Mouse (Mus musculus) spleen, postnatal 10 days (tissue): ENCODE data around the gene Carmil3.

Experiments used
- DNase-seq, 2 experiments: peaks; one replicate each; pipeline ENCODE4 v3.0.0; 2021 to 2022; ENCODE audit warnings: low spot score in 2 of 2

Gene Carmil3

DNA sequence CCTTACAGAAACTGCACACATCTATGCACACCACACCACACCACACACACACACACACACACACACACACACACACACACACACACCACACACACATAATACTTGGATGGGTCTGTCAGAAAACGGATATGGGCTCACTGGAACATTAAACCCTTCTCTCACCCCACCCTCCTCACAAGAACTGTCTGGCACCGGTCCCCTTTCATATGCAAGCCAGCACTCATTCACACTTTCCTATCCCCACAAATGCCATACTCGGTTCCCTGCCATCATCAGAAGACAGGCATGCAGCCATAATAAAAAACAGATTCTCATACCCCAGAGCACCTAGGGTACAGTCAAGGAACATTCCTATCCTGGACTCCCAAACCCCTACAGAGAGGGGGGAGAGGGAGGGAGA is 1.7 kb downstream of the Carmil3 start:
- DNase-seq, result no peak

DNA sequence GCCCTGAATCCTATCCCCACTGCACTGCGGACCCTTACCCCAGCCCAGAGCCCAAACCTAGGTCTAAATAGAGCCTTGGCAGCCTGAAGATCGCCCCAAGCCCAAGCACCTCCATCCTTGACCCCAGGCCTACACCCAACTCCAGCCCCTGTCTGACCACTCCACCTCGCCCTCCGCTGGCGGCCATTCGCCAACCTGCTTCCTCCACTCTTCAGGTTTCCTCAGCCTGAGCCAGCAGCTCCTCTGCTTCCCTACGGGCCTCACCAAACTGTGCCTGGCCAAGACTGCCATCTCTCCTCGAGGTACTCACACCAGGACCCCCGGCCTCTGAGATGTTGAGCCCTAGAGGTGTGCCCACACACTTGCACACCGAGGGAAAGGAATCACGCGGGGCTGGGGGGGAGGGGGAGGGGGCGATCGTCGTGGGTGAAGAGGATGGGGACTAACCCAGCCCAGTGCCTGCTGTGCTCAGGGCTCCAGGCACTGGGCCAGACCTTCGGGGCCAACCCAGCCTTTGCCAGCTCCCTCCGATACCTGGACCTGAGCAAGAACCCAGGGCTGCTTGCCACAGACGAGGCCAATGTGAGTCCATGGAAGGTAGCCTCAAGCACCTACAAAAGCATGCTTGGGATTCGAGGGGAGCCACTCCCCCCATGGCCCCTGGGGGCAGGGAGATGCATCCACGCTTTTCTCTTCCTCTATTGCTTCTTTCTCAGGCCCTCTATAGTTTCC is 5.2 kb downstream of the Carmil3 start:
- DNase-seq, result no peak

DNA sequence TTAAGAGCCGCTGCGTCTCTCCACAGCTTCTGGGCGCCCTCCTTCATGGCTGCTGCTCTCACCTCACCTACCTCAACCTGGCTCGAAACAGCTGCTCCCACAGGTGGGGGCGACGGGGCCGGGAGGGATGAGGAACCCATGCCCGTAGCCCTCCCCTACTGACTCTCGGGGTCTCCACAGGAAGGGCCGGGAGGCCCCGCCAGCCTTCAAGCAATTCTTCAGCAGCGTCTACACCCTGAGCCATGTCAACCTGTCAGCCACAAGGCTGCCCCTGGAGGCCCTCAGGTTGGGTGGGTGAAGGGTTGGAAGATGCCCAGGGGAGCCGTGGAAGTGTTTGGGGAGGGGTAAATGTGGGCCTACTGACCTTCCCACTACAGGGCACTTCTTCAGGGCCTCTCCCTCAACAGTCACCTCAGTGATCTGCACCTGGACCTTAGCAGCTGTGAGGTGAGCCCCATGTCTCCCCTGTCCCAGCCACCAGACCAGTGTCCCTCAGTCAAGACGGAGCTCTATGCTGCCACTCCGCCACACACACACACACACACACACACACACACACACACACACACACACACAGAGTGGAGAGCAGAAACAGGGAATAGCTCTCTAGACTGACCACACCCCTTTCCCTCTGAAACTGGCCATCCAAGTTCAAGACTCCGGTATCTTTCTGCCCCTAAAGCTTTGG is 6.5 kb downstream of the Carmil3 start:
- DNase-seq, result no peak

DNA sequence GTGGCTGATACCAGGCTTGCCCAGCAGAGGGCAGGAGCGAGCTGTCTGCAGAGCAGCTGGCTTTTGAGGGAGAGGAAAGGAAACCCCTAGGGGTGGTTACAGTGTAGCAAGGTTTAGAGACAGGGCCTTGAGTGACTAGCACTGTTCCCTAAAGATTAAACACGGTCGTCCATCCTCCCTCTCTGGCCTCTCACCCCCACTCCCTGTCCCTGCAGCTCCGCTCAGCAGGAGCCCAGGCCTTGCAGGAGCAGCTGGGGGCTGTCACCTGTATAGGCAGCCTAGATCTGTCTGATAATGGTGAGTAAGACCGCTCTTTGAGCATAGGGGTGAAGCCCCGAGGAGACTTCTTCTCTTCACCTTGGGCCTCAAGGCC is 7.0 kb downstream of the Carmil3 start:
- DNase-seq, result peak; percentile 89 to 92

DNA sequence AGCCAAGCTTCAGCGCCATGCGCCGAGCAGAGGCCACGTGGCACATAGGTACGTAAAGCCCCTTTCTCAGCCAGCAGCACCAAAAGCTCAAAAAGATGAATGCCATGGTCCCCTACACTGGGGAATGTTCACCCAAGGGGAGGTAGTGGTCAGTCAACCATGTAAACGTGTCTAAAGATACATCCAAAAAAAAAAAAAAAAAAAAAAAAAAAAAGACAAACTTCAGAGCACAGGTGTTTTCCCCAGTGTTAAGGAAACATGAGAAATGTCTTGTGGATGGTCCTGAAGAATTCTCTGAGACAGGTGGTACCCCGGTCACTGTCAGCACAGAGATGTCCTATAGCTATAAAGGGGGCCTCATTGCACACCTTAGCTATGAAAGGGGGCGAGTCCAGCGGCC is 15.2 kb downstream of the Carmil3 start:
- no peak for DNase-seq

DNA sequence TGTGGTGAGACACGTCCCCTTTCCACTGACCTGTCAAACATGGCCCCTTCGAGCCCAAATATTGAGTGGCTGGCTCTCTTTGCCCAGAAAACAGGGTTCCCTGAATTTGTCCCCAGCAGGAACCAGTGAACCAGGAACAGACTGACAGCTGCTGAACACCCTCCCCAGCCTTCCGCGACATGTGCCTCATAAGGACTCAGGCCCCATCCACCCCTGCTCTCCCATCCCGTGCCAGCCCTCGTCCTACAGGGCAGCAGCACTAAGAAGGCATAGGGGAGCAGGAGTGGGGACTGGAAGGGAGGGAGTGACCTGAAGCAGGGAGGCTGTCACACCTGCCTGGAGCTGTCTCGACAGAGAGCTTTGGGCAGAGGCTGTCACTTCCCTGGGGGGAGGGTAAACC is 17.4 kb downstream of the Carmil3 start:
- no peak for DNase-seq

DNA sequence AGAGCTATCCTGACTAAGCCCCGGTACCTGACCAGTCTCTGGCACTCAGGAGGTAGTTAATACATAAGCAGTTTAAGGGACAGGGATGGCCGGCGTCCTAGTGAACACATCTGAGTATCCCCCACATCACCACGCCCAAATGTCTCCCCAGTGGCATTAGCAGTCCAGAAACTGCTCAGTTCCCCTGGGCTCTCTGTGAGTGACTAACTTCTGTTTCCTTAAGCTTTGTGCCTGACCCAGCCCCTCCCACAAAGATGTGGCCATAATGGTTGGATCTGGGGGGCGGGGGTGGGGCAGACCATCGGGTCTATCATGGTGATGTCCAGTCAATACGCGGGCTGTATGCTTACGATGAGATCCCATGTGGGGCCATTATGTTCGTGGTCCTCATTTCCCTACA is 19.1 kb downstream of the Carmil3 start:
- DNase-seq, result no peak

DNA sequence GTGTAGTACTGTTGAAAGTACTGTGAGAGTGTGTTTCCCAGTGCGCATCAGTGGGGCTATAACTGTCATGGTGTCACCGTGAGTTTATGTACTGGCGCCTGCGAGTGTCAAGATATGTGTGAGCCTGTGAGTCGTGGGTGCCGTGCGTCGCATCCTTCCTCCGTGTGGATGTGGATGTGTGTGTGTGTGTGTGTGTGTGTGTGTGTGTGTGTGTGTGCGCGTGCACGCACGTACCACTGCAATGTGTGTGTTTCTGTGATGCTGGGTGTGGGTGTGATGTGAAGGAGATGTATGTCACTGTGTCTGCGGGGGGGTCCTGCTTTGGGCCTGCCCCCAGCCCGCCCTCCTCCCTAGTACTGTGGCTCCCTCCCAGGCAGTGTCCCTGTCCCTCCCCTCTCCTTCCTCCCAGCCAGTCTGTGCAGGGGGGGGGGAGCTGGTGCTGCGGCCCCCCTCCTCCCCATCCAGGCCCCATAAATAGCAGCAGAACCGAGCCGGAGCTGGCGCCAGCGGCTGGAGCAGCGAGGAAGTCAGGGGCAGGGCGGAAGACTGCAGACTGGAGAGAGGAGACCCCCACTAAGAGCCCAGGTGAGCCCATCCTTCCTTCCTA is 19.8 kb downstream of the Carmil3 start, which contains the start of gene Cpne6:
Gene Cpne6 (plus strand): TSS at position 321 of the 607 bp plus-strand sequence.
- no peak for DNase-seq

DNA sequence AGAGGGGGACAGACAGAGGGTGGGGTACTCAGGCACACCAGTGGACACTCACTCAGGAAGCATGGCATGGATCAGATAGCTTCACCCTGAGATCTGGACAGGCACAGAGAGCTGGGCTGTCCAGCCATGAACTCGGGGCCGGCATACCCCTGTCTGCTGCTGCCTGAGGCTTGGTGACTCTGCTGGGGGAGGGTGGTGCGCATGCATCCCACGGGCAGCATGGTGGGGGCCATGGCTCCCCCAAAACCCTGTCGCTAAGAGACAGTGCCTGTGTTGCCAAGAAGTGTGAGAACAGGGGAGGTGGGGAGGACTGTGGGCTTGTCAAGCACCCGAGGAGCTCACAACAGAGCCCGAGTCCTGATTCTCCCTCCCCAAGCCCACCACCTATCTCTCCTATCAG is 20.6 kb downstream of the Carmil3 start:
- no peak for DNase-seq

DNA sequence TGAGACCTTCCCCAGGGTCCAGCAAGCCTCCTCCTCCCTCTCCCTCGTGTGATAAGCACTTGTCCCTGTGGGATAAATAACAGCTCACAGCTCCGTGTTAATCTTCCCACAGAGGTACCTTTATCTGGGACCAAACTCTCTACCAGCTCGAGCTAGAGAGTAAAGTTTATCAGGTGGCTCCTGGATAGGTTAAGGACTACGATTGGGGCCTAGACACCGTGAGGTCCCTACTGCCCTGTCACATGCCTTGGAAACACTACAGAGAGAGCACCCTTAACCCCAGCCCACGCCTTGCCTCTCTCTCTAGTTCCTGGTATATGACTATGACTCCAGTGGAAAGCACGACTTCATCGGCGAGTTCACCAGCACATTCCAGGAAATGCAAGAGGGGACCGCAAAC is 23.5 kb downstream of the Carmil3 start:
- no peak for DNase-seq

DNA sequence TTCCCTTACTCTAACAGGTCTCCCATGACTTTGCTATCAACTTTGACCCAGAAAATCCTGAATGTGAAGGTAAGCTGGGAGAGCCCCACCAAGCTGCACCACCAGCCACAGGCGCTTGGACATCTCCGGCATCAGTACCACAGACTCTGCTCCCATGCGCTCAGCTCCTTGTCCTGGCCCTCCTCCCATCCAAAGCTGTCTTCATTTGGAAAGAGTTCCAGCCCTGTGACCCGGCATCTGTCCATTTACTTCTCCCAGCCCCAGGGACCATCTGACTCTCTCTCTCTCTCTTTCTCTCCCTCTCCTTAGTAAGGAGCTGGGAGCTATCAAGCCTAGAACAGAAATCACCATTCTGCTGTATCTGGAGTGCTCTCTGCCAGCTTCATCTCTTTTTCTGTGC is 25.4 kb downstream of the Carmil3 start:
- DNase-seq, result no peak

DNA sequence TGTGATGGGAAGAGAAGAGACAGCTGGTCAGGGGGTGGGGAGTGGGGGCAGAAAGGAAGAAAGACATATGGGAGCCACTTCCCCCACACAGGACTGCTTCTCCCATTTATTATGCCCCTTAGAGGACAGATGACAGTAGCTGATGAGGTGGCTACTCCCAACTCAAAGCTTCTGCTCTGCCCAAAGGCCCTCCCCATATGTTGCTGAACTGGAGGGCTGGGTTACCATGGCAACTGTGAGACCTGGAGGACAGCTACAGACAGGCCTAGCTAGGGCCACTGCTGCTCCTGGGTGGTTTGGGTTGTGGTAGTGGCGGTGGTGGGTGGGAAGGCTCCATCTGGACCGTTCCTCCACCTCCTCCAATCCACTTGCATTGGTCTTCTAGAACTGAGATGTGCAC is 28.4 kb downstream of the Carmil3 start:
- DNase-seq, result no peak

DNA sequence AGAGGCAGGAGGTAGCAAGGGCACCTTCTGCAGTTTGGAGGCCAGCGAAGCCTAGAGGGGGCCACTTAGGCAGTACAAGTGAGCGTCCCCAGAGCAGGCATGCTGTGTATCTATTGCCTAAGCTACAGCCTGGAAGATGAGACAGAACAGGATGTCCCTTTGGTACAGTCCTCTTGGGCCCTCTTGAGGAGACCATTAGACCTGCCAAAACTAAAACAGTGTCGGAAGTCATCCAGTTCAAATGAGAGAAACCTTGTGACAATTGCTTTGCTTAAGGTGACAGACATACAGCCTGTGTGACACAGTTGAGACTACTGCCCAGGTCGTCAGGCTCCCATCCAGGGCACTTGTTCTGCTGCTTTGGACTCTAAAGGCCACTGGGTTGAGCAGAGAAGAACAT is 29.2 kb downstream of the Carmil3 start:
- no peak for DNase-seq

DNA sequence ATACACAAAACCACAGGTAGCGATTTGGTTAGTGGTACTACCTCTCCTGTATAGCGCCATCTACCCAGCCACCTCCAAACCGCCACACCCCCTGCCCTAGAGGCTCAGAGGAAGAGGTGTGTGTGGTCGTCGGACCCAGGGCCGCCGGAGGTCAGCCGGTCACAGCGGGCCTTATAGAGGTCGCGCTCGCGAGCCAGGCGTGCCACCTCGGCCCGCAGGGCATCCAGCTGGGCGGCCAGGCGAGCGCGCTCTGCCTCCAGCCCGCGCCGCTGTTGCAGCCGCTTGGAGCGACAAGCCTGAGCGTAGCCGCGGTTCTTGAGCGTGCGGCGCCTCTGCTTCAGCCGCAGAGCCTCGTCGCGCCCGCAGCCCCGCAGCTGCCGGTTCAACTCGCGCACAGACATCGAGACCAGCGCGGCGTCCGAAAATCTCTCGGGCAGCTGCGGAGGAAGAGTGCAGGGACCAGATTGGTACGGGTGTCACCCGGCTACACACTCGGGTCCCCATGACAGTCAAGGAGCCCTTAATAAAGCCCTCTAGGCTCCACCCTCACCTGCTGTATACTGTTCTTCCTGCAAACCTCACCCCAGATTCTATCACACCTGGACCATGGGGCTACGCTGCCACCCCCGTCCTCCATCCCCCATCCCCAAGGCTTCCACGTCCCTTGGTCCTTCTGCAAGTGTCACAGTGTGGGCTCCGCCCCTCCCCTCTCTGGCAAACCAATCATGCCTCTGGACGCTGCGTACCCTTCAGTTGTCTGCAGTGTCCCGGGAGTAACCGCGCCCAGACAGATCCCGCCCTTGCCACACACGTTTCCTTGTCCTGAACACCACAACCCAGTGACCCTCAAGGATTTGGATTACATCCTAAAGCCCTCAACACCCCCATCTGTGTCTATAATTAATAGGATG is 30.3 kb downstream of the Carmil3 start:
- DNase-seq, result no peak

DNA sequence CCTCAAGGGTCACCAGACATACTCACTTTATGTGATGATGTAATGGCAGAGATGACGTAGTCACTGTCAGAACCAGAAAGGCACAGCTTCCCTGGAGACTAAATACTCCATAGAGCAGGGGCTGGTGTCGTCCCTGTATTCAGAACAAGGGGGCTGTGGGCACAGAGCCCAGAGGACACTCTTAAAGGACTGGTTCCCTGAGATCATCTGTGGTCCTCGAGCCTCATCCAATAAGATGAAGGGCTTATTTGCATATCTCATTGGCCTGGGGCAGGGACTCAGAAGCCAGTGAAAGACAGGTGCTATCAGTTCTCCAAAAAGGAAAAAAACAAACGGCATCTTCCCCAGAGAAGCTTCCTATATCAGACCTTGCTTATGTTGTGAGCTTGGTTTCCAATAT is 33.6 kb downstream of the Carmil3 start:
- no peak for DNase-seq

DNA sequence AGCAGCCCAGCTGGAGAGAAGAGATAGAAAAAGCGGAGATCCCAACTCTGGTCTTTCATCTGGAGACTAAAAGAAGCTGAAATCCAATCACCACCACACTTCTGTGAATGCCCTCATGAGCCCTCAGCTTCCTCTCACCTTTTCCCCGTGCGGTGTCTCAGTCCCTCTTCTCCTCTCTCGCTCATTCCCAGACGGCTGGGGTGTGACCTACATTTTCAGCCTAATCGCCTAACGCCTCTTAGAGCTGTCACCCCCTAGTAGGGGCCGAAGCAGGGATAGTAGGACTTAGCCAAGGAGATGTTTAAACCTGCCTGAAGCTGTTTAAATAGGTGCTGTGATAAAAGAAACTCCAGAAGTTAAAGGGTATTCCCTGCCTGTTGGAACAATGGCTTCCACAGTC is 34.3 kb downstream of the Carmil3 start, which contains the start of gene Nrl:
Gene Nrl (minus strand): TSS at position 197 of the 400 bp plus-strand sequence.
- DNase-seq, result no peak

DNA sequence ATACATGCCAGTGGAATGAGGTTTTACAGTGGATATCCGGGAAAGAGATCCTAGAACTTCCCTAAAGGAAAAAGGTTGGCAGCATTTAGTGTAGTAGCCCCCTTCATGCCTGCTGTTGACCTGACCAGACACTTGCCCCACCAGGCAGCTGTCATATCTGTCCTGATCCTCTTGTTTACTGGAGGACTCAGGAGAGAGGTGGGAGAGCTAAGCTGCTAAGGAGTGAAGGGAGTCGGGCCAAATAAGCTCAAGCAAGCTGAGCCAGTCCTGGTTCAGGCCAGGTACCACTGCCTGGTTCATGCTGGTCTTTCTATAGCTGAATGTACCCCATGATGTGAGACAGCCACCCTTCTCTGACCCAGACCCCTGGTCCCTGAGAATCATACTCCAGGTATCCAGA is 36.2 kb downstream of the Carmil3 start:
- DNase-seq, result no peak

DNA sequence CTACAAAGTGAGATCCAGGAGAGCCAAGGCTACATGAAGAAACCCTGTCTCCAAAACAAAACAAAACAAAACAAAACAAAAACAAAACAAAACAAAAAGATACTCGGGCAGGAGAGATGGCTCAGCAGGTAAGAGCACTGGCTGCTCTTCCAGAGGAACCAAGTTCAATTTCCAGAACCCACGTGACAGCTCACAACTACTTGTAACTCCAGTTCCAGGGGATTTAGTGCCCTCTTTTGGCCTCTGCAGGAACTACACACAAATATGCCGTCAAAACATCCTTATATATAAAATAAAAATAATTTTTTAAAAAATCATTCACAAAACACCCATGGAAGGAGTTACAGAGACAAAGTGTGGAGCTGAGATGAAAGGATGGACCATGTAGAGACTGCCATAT is 37.5 kb downstream of the Carmil3 start:
- DNase-seq, result peak in 1 of 2 experiments; percentile 57

DNA sequence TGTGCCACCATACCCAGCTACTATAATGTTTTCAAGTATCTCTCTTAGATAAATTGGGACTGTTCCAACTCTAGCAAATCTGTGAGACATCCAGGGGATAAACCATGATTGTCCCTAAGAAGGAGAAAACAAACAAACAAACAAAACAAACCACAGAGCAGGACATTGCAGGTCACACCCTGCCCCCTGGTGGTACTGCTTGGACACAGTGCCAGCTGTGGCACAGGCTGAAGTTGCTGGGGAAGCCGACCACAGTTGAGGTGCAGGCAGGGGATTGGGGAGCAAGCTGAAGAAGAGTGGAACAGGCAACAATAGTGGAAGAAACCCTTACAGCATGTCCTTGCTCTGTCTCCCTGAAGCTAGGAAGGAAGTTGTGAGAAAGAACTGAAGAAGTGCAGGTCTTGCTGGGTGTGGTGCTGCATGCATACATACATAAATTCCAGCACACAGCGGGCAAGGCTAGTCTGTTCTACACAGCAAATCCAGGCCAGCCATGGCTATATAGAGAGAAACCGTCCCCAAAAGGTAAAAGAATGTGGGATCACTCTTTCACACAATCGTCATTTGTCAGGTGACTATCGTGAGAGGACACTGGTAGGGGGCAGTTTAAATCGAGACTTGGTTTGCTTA is 45.8 kb downstream of the Carmil3 start:
- DNase-seq, result peak; percentile 50 to 75

DNA sequence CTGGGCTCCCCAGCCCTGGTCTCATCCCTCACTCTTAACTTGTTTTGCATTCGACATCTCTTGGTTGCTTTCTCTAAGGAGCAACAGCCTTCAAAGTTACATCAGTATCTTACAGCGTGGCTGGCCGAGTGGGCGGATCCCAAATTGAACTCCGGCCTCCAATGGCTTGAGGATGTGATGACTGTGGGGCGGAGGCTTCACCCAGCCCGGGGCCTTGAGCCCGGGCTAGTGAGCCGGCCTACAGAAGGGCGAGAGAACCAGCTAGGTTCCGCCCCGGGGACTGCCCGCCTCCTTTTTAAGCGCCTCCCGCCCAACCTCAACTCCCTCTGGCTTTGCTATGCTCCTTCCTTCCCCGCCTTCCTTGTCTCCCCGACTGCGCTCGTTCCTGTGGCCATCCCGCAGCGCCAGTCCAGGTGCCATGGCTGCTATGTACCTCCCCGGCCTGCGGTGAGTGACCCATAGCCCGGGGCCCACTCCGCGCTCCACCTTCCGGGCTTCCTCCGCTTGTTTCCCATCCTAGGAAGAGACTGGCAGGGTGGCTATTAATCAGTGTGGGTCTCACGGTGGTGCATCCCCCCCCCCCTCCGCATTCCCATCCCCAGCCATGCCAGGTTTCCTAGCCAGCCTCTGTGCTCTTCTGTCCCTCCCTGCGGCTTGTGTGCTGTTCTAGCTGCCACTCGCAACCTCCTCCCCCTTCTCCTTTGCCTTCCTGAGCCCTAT is 49.8 kb downstream of the Carmil3 start, which contains the start of gene Pck2:
Gene Pck2 (plus strand): TSS at position 200 of the 720 bp plus-strand sequence.
- peak; percentile 87 to 93 for DNase-seq
